Comparison of ENCODE assay signal across 14 mouse cellular contexts in genomic region chr19:44197053-44197852, GRCm38 (mm10). TPM values are rescaled to one million over a fixed set of nuclear protein-coding genes. Genes with fewer than 3 reads are reported as not detected.
"Had no signal": no experiment of that assay in that cellular context is flagged by ENCODE, and none has a peak within 500 bp of the region (broad histone marks: within the 10 kb centered on the region; RNA-seq: fewer than 3 reads in every experiment).

No protein-coding gene starts in this region.

- DNase-seq: kidney, adult 18-20 months; kidney, postnatal 14 days; lung, postnatal 14 days; right cerebral cortex, postnatal 14 days; thymus, postnatal 36 days had no signal

- H3K27ac ChIP-seq: intestine, embryonic 15.5 days; kidney, embryonic 15.5 days; limb, embryonic 10.5 days; lung, embryonic 15.5 days; midbrain, embryonic 12.5 days; stomach, embryonic 15.5 days had no signal

- H3K4me1 ChIP-seq: intestine, embryonic 15.5 days; kidney, embryonic 15.5 days; limb, embryonic 10.5 days; lung, embryonic 15.5 days; midbrain, embryonic 12.5 days; stomach, embryonic 15.5 days had no signal

- H3K9ac ChIP-seq: intestine, embryonic 15.5 days; kidney, embryonic 15.5 days; lung, embryonic 15.5 days; midbrain, embryonic 12.5 days; stomach, embryonic 15.5 days had no signal

- H3K27me3 ChIP-seq: intestine, embryonic 15.5 days; kidney, embryonic 15.5 days; lung, embryonic 15.5 days; stomach, embryonic 15.5 days had no signal

- H3K4me2 ChIP-seq: intestine, embryonic 15.5 days; kidney, embryonic 15.5 days; lung, embryonic 15.5 days; midbrain, embryonic 12.5 days; stomach, embryonic 15.5 days had no signal

- H3K4me3 ChIP-seq: intestine, embryonic 15.5 days; kidney, embryonic 15.5 days; limb, embryonic 10.5 days; lung, embryonic 15.5 days; midbrain, embryonic 12.5 days; stomach, embryonic 15.5 days had no signal

- ATAC-seq: intestine, embryonic 15.5 days had no signal

- H3K36me3 ChIP-seq: intestine, embryonic 15.5 days; kidney, embryonic 15.5 days; limb, embryonic 10.5 days; lung, embryonic 15.5 days; midbrain, embryonic 12.5 days; stomach, embryonic 15.5 days had no signal

- H3K9me3 ChIP-seq: intestine, embryonic 15.5 days; kidney, embryonic 15.5 days; limb, embryonic 10.5 days; lung, embryonic 15.5 days; midbrain, embryonic 12.5 days; stomach, embryonic 15.5 days had no signal

RNA-seq across cellular contexts. Expression of gene Pkd2l1, which starts 5.0 kb away (rescaled TPM):
- total RNA-seq: left cerebral cortex, postnatal 10 days had no signal
- polyA plus RNA-seq: intestine, embryonic 15.5 days; limb, embryonic 10.5 days; liver, embryonic 16.5 days; spleen, adult 2 months; stomach, embryonic 15.5 days had no signal

RNA-seq across cellular contexts. Expression of gene Scd3, which starts 5.8 kb away (rescaled TPM):
- polyA plus RNA-seq: liver, embryonic 16.5 days; spleen, adult 2 months had no signal
